Mouse (Mus musculus) layer of hippocampus, postnatal 25 days (tissue): Measurements from ENCODE around the gene Arhgap17. TPM values are rescaled to one million over a fixed set of nuclear protein-coding genes. Genes with fewer than 3 reads are reported as not detected.

Experiments
- DNase-seq, 2 experiments: peaks; one replicate each; pipeline ENCODE4 v3.0.0; 2022; ENCODE audit warnings: mixed read lengths in 2 of 2, low spot score in 1 of 2; ENCODE audit errors: extremely low spot score in 1 of 2
- total RNA-seq, 2 experiments: library from RNA; stranded (reverse); gene quantifications; 2 replicates each; pipeline ENCODE4 v1.2.3; 2021

Gene Arhgap17
- total RNA-seq, 2 experiments from 2014 or later = 22.8 to 32.6 TPM

- no peak for DNase-seq
Observed at GRCm38 (mm10) chr7:123345041-123345544, 24.6 kb downstream of the Arhgap17 start.

- DNase-seq = no peak
Observed at GRCm38 (mm10) chr7:123344079-123344780, 25.5 kb downstream of the Arhgap17 start.

GRCm38 (mm10) chr7:123341896-123342295, 27.8 kb downstream of the Arhgap17 start:
- DNase-seq = no peak

GRCm38 (mm10) chr7:123338351-123338750, 31.4 kb downstream of the Arhgap17 start:
- no peak for DNase-seq

GRCm38 (mm10) chr7:123336322-123336721, 33.4 kb downstream of the Arhgap17 start:
- DNase-seq = no peak

GRCm38 (mm10) chr7:123330506-123330905, 39.2 kb downstream of the Arhgap17 start:
- no peak for DNase-seq

- no peak for DNase-seq
Observed at GRCm38 (mm10) chr7:123327909-123328308, 41.8 kb downstream of the Arhgap17 start.

- no peak for DNase-seq
Observed at GRCm38 (mm10) chr7:123326901-123327300, 42.8 kb downstream of the Arhgap17 start.

- no peak for DNase-seq
Observed at GRCm38 (mm10) chr7:123326062-123326461, 43.7 kb downstream of the Arhgap17 start.

GRCm38 (mm10) chr7:123324105-123324504, 45.6 kb downstream of the Arhgap17 start:
- DNase-seq = no peak

GRCm38 (mm10) chr7:123323388-123323787, 46.3 kb downstream of the Arhgap17 start:
- DNase-seq = no peak

- no peak for DNase-seq
Observed at GRCm38 (mm10) chr7:123322452-123323121, 47.1 kb downstream of the Arhgap17 start.

- DNase-seq = no peak
Observed at GRCm38 (mm10) chr7:123312738-123313137, 57.0 kb downstream of the Arhgap17 start.

- no peak for DNase-seq
Observed at GRCm38 (mm10) chr7:123311836-123312235, 57.9 kb downstream of the Arhgap17 start.

GRCm38 (mm10) chr7:123307887-123308558, 61.7 kb downstream of the Arhgap17 start:
- no peak for DNase-seq

- DNase-seq = no peak
Observed at GRCm38 (mm10) chr7:123307236-123307635, 62.5 kb downstream of the Arhgap17 start.

GRCm38 (mm10) chr7:123305397-123305796, 64.3 kb downstream of the Arhgap17 start:
- no peak for DNase-seq

- DNase-seq = no peak
Observed at GRCm38 (mm10) chr7:123300258-123300657, 69.5 kb downstream of the Arhgap17 start.

GRCm38 (mm10) chr7:123298225-123298624, 71.5 kb downstream of the Arhgap17 start:
- no peak for DNase-seq

- DNase-seq = no peak
Observed at GRCm38 (mm10) chr7:123296097-123296496, 73.6 kb downstream of the Arhgap17 start.

- DNase-seq = no peak
Observed at GRCm38 (mm10) chr7:123295423-123295822, 74.3 kb downstream of the Arhgap17 start.
